Mouse (Mus musculus): ENCODE results near the gene Thap8. TPM values are rescaled to one million over a fixed set of nuclear protein-coding genes. Genes with fewer than 3 reads are reported as not detected.
A peak's percentile ranks its signal among the peaks of the same experiment; 100 is the strongest.

Thap8 gene
- total and polyA plus RNA-seq, 2 experiments: not detected

DNA sequence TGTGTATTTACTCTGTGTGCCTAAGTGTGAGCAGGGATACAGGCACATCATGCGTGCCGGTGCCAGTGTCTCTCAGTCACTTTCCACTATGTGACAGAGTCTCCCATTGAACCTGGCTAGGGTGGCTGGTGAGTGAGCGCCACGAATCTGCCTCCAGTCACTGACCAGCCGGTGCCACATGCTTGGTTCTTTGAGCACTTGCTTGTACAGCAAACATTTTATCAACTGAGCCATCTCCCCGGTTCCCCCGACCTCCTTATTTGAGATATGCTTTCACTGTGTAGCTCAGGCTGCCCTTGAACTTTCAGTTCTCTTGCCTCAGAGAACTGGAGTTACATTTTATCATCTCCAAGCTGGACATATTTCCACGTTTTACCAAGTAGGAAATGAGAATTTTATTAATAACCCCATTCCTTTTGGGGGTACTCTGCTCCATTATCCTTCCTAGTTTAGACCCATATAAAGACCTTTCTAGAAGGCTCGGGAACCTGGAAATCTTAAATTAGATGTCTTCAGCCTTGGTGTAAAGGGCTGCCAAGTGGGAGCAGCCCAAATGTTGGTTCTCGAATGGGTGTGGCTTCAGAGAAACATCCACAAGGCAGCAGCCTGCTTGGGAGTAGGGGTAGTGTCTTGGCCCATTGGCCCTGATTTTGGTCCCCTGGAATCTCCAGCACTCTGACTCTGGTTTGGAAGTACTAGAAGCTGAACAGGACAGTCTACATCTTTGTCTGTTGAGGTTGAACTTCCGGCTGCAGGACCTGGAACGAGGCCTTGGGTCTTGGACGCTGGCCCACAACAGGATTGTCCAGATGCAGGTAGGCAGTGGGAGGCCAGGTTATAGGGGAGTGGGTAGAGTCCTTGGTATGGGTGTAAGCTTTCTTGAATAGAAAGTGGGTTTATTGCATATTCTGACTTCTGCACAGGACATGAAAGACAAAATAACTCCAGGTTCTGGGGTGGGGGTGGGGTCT lies 36.0 kb downstream of the Thap8 start:
- Histone ChIP-seq H3K79me2 (ENCODE audit: control insufficient read depth, insufficient read depth, low read length) (peaks cover 6% of the 10 kb centered on the region; the same call in 1 of the 2 replicates), H3K4me1 (ENCODE audit: control insufficient read depth, insufficient read depth, low read length) (peaks cover 20% of the 10 kb centered on the region), H3K27me3 (ENCODE audit: control insufficient read depth, insufficient read depth, low read length) (no peaks in the 10 kb centered on the region), H3K4me3 (ENCODE audit: insufficient read depth, low read depth, low read length) (no peak overlapping the region), H3K9ac (ENCODE audit: low read depth, low read length) (no peak overlapping the region), H3K27ac (replicated peaks; ENCODE audit: insufficient read depth, low read depth, low read length) (no peak overlapping the region), H3K36me3 (ENCODE audit: control insufficient read depth, insufficient read depth, low read length) (no peaks in the 10 kb centered on the region)
- no peak for DNase-seq (ENCODE audit: extremely low read depth, low read depth, low spot score)
- WGBS: 60% methylated on average over 13 of the region's 13 CpGs
- TF ChIP-seq POLR2A (IDR thresholded peaks at IDR 0.05; ENCODE audit: extremely low read depth, insufficient read depth, low read length): no peak
- no peak for TF ChIP-seq CTCF (IDR thresholded peaks at IDR 0.05; ENCODE audit: low read depth, low read length)

DNA sequence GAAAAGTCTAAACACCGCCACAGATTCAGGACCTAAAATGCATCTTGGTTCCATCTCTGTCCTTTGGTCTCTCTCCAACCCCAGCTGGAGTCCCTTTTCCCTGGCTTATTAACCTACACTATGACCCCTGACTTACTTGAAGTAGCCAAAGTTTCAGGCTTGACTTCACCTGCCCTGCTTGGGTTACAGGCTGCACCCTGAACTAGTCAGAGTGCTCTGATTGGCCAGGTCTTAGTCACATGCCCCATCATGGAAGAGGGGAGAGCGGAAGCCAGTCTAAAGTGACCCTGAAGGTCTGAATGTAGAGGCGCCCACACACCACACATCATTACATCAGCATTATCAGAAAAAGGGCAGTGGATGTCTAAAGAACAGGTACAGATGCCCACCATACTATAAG lies 38.2 kb downstream of the Thap8 start:
- no peak for DNase-seq (ENCODE audit: extremely low read depth, low read depth, low spot score)
- no peak overlapping the region for H3K9ac ChIP-seq (ENCODE audit: low read depth, low read length)
- H3K27me3 ChIP-seq (ENCODE audit: control insufficient read depth, insufficient read depth, low read length): no peaks in the 10 kb centered on the region
- H3K4me3 ChIP-seq (ENCODE audit: insufficient read depth, low read depth, low read length): no peak overlapping the region
- peaks cover 17% of the 10 kb centered on the region for H3K4me1 ChIP-seq (ENCODE audit: control insufficient read depth, insufficient read depth, low read length)
- TF ChIP-seq CTCF (IDR thresholded peaks at IDR 0.05; ENCODE audit: low read depth, low read length) (no peak), POLR2A (IDR thresholded peaks at IDR 0.05; ENCODE audit: extremely low read depth, insufficient read depth, low read length) (no peak)
- 94% methylated on average over 3 of the region's 3 CpGs for WGBS
- H3K79me2 ChIP-seq (ENCODE audit: control insufficient read depth, insufficient read depth, low read length): peaks cover 4% of the 10 kb centered on the region; the same call in 1 of the 2 replicates
- no peaks in the 10 kb centered on the region for H3K36me3 ChIP-seq (ENCODE audit: control insufficient read depth, insufficient read depth, low read length)
- H3K27ac ChIP-seq (replicated peaks; ENCODE audit: insufficient read depth, low read depth, low read length): no peak overlapping the region

DNA sequence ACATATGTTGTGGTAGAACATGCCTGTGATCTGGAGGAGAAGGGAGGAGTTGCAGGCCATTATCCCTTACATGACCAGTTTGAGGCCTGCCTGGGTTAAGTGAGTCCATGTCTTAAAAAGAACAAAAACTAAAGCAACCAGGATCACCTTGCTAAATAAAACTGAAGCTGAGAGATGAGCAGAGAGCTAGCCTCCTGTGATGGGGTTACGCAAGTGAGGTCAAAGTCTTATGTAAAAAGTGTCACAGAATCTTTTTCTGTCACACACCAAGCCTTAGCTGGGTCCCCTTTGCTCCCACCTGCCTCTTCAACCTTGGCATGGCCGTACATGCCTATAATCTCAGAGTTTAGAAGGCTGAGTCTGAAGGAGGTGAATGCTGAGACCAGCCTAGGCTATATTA lies 41.1 kb downstream of the Thap8 start:
- Histone ChIP-seq H3K36me3 (ENCODE audit: control insufficient read depth, insufficient read depth, low read length) (no peaks in the 10 kb centered on the region), H3K79me2 (ENCODE audit: control insufficient read depth, insufficient read depth, low read length) (no peaks in the 10 kb centered on the region), H3K27ac (replicated peaks; ENCODE audit: insufficient read depth, low read depth, low read length) (peak overlapping the region; percentile 75), H3K9ac (ENCODE audit: low read depth, low read length) (no peak overlapping the region; the same call in 1 of the 2 replicates), H3K4me1 (ENCODE audit: control insufficient read depth, insufficient read depth, low read length) (peaks cover 14% of the 10 kb centered on the region), H3K4me3 (ENCODE audit: insufficient read depth, low read depth, low read length) (no peak overlapping the region), H3K27me3 (ENCODE audit: control insufficient read depth, insufficient read depth, low read length) (no peaks in the 10 kb centered on the region)
- no peak for TF ChIP-seq POLR2A (IDR thresholded peaks at IDR 0.05; ENCODE audit: extremely low read depth, insufficient read depth, low read length)
- TF ChIP-seq CTCF (IDR thresholded peaks at IDR 0.05; ENCODE audit: low read depth, low read length): no peak
- 23% methylated on average over 2 of the region's 2 CpGs for WGBS
- peak; percentile 87 for DNase-seq (ENCODE audit: extremely low read depth, low read depth, low spot score)

DNA sequence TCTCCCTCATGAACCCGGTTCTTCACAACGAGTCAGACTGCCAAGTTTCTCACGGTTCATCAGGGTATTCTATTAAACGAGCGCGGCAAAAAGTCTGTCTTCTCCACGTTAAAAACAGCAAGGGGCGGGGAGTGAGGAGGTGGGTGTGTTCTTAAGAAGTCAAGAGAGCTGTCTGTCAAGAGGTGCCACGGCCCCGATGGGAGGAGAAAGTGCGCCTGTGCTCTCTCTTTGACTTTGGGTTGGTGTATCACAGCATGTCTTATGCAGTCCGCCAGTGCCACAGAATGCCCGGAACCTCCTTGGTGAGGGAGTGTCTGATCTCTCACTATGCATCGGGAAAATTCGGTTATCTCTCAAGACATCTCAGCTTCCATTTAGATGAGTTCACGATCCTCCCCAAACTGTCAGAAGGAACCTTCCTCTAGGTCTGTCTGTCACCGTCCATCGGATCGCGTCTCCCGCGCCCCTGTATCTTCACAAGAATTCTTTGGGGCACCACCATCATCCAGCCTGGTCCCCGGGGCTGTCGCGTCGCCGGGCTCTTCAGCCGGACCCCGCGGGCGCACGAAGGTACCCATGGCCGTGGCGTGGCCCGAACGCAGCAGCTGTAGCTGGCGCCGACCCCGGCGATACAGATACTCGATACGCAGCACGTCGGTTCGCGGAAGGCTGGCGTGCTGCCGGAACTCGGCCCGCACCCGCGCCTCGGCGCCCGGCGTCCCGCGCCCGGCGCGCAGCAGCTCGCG lies 41.8 kb downstream of the Thap8 start, which contains the start of gene E130208F15Rik:
Gene E130208F15Rik (plus strand): TSS at position 202 of the 746 bp plus-strand sequence.
- Histone ChIP-seq H3K4me1 (ENCODE audit: control insufficient read depth, insufficient read depth, low read length) (peaks cover 14% of the 10 kb centered on the region), H3K27ac (replicated peaks; ENCODE audit: insufficient read depth, low read depth, low read length) (peak within 1 kb of the TSS; percentile 75), H3K27me3 (ENCODE audit: control insufficient read depth, insufficient read depth, low read length) (no peaks in the 10 kb centered on the region), H3K4me3 (ENCODE audit: insufficient read depth, low read depth, low read length) (peak within 1 kb of the TSS; percentile 74), H3K36me3 (ENCODE audit: control insufficient read depth, insufficient read depth, low read length) (no peaks in the 10 kb centered on the region), H3K79me2 (ENCODE audit: control insufficient read depth, insufficient read depth, low read length) (no peaks in the 10 kb centered on the region), H3K9ac (ENCODE audit: low read depth, low read length) (peak within 1 kb of the TSS; percentile 92)
- TF ChIP-seq POLR2A (IDR thresholded peaks at IDR 0.05; ENCODE audit: extremely low read depth, insufficient read depth, low read length) (0 out of 2 replicates have a peak, but pooled peaks have one; percentile 19), CTCF (IDR thresholded peaks at IDR 0.05; ENCODE audit: low read depth, low read length) (no peak)
- WGBS: under 1% methylated on average over 63 of the region's 63 CpGs
- peak; percentile 83 for DNase-seq (ENCODE audit: extremely low read depth, low read depth, low spot score)

DNA sequence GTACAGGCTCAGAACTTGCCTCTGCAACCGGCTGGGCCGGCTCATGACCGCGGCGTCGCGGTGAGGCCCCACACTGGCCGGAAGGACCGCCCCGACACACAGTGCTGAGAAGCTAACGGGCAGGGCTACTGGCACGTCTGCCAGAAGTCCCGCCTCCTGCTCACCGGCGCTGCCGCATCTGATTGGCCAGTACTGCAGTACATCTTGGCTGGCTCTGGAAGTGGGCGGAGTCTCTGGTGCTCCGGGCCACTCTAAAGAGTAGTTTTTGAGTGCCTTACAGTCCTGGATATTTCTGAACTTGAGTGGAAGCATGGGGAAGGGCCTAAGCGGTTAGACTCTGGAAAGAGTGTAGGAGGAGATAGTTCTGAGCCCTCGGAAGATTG lies 42.4 kb downstream of the Thap8 start:
- Histone ChIP-seq H3K27ac (replicated peaks; ENCODE audit: insufficient read depth, low read depth, low read length) (peak overlapping the region; percentile 75), H3K4me3 (ENCODE audit: insufficient read depth, low read depth, low read length) (peak overlapping the region; percentile 74), H3K27me3 (ENCODE audit: control insufficient read depth, insufficient read depth, low read length) (no peaks in the 10 kb centered on the region), H3K4me1 (ENCODE audit: control insufficient read depth, insufficient read depth, low read length) (peaks cover 14% of the 10 kb centered on the region), H3K79me2 (ENCODE audit: control insufficient read depth, insufficient read depth, low read length) (no peaks in the 10 kb centered on the region), H3K9ac (ENCODE audit: low read depth, low read length) (peak overlapping the region; percentile 92), H3K36me3 (ENCODE audit: control insufficient read depth, insufficient read depth, low read length) (no peaks in the 10 kb centered on the region)
- TF ChIP-seq POLR2A (IDR thresholded peaks at IDR 0.05; ENCODE audit: extremely low read depth, insufficient read depth, low read length) (peak; percentile 92), CTCF (IDR thresholded peaks at IDR 0.05; ENCODE audit: low read depth, low read length) (no peak)
- WGBS: 1% methylated on average over 20 of the region's 20 CpGs
- peak; percentile 94 for DNase-seq (ENCODE audit: extremely low read depth, low read depth, low spot score)
